Mouse (Mus musculus): ENCODE data around the gene Smo. TPM values are rescaled to one million over a fixed set of nuclear protein-coding genes. Genes with fewer than 3 reads are reported as not detected.

Gene Smo
- polyA plus RNA-seq, 1 experiment: 4.7 TPM

DNA sequence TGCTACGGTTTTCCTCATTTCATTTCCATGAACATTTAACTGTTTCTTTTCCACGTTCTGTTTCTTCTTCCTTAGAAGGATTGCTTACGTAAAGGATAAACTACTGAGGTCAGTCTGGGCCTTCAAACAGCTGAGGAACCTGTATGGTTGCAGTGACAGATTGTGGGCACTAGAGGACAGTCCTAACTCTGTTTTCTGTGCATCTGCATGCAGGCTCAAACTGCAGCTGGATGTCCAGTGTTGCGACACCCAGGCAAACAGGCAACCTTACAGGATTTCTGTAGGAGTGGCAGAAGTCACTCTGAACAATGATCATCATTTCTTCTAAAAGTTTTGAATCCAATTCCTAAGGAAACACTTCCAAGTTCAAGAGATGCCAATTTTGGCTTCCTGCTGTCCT, 27.2 kb downstream of the Smo start:
- Histone ChIP-seq H3K27ac (ENCODE audit: control insufficient read depth, insufficient read depth, low read depth, low read length) (no peak overlapping the region), H3K27me3 (ENCODE audit: control insufficient read depth, insufficient read depth, low read length) (no peaks in the 10 kb centered on the region), H3K4me3 (ENCODE audit: control insufficient read depth, low read depth, low read length) (no peak overlapping the region), H3K4me1 (ENCODE audit: control insufficient read depth, insufficient read depth, low read length) (no peaks in the 10 kb centered on the region), H3K36me3 (ENCODE audit: control insufficient read depth, insufficient read depth, low read length) (no peaks in the 10 kb centered on the region)
- TF ChIP-seq CTCF (IDR thresholded peaks at IDR 0.05; ENCODE audit: control insufficient read depth, insufficient read depth, insufficient replicate concordance, low read depth, low read length) (peak; percentile 27; the same call in 1 of the 2 replicates), POLR2A (IDR thresholded peaks at IDR 0.05; ENCODE audit: control insufficient read depth, low read depth, low read length) (no peak)

DNA sequence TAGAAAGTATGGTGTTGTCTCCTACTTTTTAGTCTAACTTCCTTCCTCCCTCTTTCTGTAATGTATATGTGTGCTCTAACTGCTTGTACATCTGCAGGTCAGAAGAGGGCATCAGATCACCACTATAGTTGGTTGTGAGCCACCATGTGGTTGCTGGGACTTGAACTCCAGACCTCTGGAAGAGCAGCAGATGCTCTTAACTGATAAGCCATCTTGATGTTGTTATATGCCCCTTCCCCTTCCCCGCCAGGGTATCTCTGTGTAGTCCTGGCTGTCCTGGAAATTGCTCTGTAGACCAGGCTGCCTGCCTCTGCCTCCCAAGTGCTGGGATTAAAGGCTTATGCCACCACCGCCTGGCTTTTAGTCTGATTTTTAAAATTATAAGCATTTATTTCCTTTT, 31.6 kb downstream of the Smo start:
- H3K27me3 ChIP-seq (ENCODE audit: control insufficient read depth, insufficient read depth, low read length): no peaks in the 10 kb centered on the region
- no peaks in the 10 kb centered on the region for H3K36me3 ChIP-seq (ENCODE audit: control insufficient read depth, insufficient read depth, low read length)
- peaks cover 3% of the 10 kb centered on the region for H3K4me1 ChIP-seq (ENCODE audit: control insufficient read depth, insufficient read depth, low read length)
- H3K27ac ChIP-seq (ENCODE audit: control insufficient read depth, insufficient read depth, low read depth, low read length): no peak overlapping the region
- no peak for TF ChIP-seq POLR2A (IDR thresholded peaks at IDR 0.05; ENCODE audit: control insufficient read depth, low read depth, low read length)
- no peak for TF ChIP-seq CTCF (IDR thresholded peaks at IDR 0.05; ENCODE audit: control insufficient read depth, insufficient read depth, insufficient replicate concordance, low read depth, low read length)
- H3K4me3 ChIP-seq (ENCODE audit: control insufficient read depth, low read depth, low read length): no peak overlapping the region

DNA sequence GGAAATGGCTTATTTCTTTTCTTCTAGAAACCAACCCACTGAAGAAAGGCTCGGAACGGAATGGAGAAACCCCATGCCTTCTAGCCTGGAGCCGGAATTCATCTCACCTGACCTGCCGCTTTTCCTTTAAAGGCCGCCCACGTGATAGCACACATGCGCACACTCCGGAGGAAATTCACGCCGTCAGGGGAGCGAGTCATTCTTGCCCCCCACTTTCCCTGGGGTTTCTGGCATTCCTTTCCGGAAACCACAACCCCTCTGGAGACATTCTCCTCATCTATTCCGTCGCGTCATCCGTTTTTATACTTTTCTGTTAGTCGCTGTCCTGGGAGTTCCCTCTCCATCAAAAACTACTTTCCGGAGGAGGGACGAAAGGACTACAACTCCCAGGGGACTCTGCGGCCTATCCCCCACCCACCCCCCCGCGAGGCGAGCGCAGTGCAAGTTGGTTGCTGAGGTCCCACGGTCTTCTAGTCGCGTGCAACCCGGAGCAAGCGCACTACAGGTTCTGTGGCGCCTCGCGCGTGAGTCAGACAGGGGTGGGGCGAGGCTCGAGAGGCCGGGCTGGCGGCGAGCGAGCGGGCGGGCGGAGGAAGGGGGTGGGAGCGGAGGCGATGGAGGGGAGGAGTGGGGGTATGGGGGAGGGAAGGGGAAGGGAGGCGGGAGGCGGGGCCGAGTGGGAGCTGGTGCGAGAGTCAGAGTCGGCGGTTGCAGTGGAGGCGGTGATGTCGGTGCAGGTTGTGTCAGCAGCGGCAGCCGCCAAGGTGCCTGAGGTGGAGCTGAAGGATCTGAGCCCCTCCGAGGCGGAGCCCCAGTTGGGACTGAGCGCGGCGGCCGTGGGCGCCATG, 32.7 kb downstream of the Smo start, which contains the start of gene Ahcyl2:
Gene Ahcyl2 (plus strand): TSS at position 199 of the 848 bp plus-strand sequence.
- H3K27me3 ChIP-seq (ENCODE audit: control insufficient read depth, insufficient read depth, low read length): no peaks in the 10 kb centered on the region
- peaks cover 3% of the 10 kb centered on the region for H3K4me1 ChIP-seq (ENCODE audit: control insufficient read depth, insufficient read depth, low read length)
- peak within 1 kb of the TSS; percentile 93 for H3K27ac ChIP-seq (ENCODE audit: control insufficient read depth, insufficient read depth, low read depth, low read length)
- peak; percentile 65; the same call in 1 of the 2 replicates for TF ChIP-seq POLR2A (IDR thresholded peaks at IDR 0.05; ENCODE audit: control insufficient read depth, low read depth, low read length)
- TF ChIP-seq CTCF (IDR thresholded peaks at IDR 0.05; ENCODE audit: control insufficient read depth, insufficient read depth, insufficient replicate concordance, low read depth, low read length): no peak
- no peaks in the 10 kb centered on the region for H3K36me3 ChIP-seq (ENCODE audit: control insufficient read depth, insufficient read depth, low read length)
- H3K4me3 ChIP-seq (ENCODE audit: control insufficient read depth, low read depth, low read length): peak within 1 kb of the TSS; percentile 99

DNA sequence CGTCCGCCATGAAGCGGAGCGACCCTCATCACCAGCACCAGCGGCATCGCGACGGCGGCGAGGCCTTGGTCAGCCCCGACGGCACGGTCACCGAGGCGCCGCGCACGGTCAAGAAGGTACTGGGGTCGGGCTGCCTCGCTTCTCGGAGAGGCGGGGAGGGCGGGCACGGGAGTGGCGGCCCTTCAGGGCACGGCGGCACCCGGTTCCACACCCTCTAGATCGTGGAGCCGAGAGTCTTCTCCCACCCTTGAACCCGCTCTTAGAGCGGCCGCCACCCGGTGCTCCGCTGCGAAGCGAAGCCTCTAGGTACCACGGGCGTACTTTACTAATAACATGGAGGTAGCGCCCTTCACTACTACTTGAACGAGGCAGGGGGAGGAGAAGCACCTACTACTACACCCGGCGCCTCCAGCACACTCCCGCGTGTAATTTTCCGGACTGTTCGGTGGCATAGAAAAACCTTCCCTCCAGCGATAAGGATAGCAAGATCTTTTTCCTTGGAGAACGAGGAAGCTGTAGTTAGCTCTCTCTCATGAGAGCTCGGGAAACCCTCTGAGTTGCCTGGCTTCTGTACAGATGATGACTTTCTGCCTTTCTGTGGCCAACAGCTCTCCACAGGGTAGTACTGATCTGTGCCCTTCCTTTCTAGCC, 33.6 kb downstream of the Smo start:
- Histone ChIP-seq H3K4me1 (ENCODE audit: control insufficient read depth, insufficient read depth, low read length) (peaks cover 3% of the 10 kb centered on the region), H3K27ac (ENCODE audit: control insufficient read depth, insufficient read depth, low read depth, low read length) (peak overlapping the region; percentile 59), H3K36me3 (ENCODE audit: control insufficient read depth, insufficient read depth, low read length) (no peaks in the 10 kb centered on the region), H3K4me3 (ENCODE audit: control insufficient read depth, low read depth, low read length) (peak overlapping the region; percentile 83), H3K27me3 (ENCODE audit: control insufficient read depth, insufficient read depth, low read length) (no peaks in the 10 kb centered on the region)
- no peak for TF ChIP-seq POLR2A (IDR thresholded peaks at IDR 0.05; ENCODE audit: control insufficient read depth, low read depth, low read length)
- TF ChIP-seq CTCF (IDR thresholded peaks at IDR 0.05; ENCODE audit: control insufficient read depth, insufficient read depth, insufficient replicate concordance, low read depth, low read length): no peak

DNA sequence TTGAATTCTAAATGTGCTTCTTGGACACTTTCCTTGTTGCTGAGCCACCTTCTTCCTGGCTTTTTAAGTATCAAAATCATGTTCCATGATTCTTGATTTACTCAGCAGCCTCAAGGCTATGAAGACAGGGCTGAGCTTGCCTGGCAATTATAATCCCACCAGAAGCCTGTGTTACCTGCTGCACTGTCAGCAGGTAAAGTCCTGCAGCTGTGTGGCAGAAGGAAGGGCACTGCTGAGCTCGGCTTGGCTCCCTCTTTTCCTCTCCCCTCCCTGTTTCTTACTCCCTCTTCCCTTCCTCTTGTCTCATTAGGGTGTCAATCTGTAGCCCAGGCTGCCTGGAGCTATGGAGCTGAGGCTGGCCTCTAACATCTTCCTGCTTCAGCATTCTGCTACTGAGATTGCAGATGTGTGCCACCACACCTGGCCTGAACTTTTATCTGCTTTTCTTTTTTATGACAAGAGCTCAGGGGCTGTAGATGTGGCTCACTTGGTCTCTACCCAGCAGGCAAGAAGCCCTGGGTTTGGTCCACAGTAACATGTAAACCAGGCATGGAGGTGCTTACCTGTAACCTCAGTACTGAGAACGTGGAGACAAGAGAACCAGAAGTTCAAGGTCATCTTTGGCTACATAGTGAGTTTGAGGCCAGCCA, 35.5 kb downstream of the Smo start:
- peaks cover 3% of the 10 kb centered on the region for H3K4me1 ChIP-seq (ENCODE audit: control insufficient read depth, insufficient read depth, low read length)
- no peak overlapping the region for H3K4me3 ChIP-seq (ENCODE audit: control insufficient read depth, low read depth, low read length)
- no peaks in the 10 kb centered on the region for H3K27me3 ChIP-seq (ENCODE audit: control insufficient read depth, insufficient read depth, low read length)
- no peak overlapping the region for H3K27ac ChIP-seq (ENCODE audit: control insufficient read depth, insufficient read depth, low read depth, low read length)
- TF ChIP-seq POLR2A (IDR thresholded peaks at IDR 0.05; ENCODE audit: control insufficient read depth, low read depth, low read length) (no peak), CTCF (IDR thresholded peaks at IDR 0.05; ENCODE audit: control insufficient read depth, insufficient read depth, insufficient replicate concordance, low read depth, low read length) (no peak)
- H3K36me3 ChIP-seq (ENCODE audit: control insufficient read depth, insufficient read depth, low read length): no peaks in the 10 kb centered on the region

DNA sequence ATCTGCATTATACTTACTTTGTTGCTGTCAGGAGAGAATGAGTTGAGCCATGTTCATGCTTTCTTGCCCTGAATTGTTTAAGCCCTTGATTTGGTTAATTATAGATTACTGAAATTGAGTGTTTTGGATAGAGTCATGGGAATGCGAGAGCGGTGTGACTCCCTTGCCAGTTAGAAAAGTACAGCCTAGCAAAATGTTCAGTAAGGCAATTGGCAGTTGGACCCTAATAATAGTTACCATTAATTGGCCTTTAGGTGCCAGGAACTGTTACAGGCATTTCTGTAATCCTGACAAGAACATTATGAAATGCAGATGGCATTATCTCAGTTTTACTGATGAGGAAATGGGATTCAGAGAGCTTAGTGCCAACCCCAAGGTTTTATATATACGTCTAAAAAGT, 36.9 kb downstream of the Smo start:
- Histone ChIP-seq H3K27me3 (ENCODE audit: control insufficient read depth, insufficient read depth, low read length) (no peaks in the 10 kb centered on the region), H3K36me3 (ENCODE audit: control insufficient read depth, insufficient read depth, low read length) (no peaks in the 10 kb centered on the region), H3K4me3 (ENCODE audit: control insufficient read depth, low read depth, low read length) (no peak overlapping the region), H3K27ac (ENCODE audit: control insufficient read depth, insufficient read depth, low read depth, low read length) (no peak overlapping the region), H3K4me1 (ENCODE audit: control insufficient read depth, insufficient read depth, low read length) (peaks cover 3% of the 10 kb centered on the region)
- TF ChIP-seq POLR2A (IDR thresholded peaks at IDR 0.05; ENCODE audit: control insufficient read depth, low read depth, low read length): no peak
- TF ChIP-seq CTCF (IDR thresholded peaks at IDR 0.05; ENCODE audit: control insufficient read depth, insufficient read depth, insufficient replicate concordance, low read depth, low read length): no peak

DNA sequence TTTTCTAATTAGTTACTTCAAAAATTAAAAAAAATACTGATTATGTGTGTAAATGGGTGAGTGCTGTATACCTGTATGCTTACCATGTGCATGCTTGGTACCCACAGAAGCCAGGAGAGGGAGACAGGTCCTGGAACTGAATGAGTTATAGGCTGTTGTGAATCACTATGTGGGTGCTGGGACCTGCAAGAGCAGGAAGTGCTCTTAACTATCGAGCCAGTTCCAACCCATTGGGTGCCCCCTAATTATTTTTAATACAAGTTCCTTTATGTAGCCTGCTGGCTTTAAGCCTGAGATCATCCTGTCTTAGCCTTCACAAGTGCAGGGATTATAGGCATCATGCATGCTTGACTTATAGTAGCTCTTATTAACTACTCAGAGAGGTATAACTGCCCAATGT, 38.9 kb downstream of the Smo start:
- Histone ChIP-seq H3K27me3 (ENCODE audit: control insufficient read depth, insufficient read depth, low read length) (no peaks in the 10 kb centered on the region), H3K27ac (ENCODE audit: control insufficient read depth, insufficient read depth, low read depth, low read length) (no peak overlapping the region), H3K4me1 (ENCODE audit: control insufficient read depth, insufficient read depth, low read length) (peaks cover 3% of the 10 kb centered on the region), H3K36me3 (ENCODE audit: control insufficient read depth, insufficient read depth, low read length) (no peaks in the 10 kb centered on the region), H3K4me3 (ENCODE audit: control insufficient read depth, low read depth, low read length) (no peak overlapping the region)
- TF ChIP-seq POLR2A (IDR thresholded peaks at IDR 0.05; ENCODE audit: control insufficient read depth, low read depth, low read length) (no peak), CTCF (IDR thresholded peaks at IDR 0.05; ENCODE audit: control insufficient read depth, insufficient read depth, insufficient replicate concordance, low read depth, low read length) (no peak)

All from testis, adult 2 months (tissue).